Mouse (Mus musculus): Measurements from ENCODE around the gene Prr7. TPM values are rescaled to one million over a fixed set of nuclear protein-coding genes. Genes with fewer than 3 reads are reported as not detected.
A peak's percentile ranks its signal among the peaks of the same experiment; 100 is the strongest.
"Not testable (repeated sequence)": the region's sequence is repeated elsewhere in the genome, so short reads cannot be mapped to it uniquely, and the experiment has no call there.

Prr7 gene
- total RNA-seq (2021): 10 to 100 TPM; 75.6 to 79.2 TPM
- long read RNA-seq, partial matches to known transcripts: 0 of 2 reads
- long read RNA-seq, other reads (novel, unspliced or antisense): 0 of 2 reads

DNA sequence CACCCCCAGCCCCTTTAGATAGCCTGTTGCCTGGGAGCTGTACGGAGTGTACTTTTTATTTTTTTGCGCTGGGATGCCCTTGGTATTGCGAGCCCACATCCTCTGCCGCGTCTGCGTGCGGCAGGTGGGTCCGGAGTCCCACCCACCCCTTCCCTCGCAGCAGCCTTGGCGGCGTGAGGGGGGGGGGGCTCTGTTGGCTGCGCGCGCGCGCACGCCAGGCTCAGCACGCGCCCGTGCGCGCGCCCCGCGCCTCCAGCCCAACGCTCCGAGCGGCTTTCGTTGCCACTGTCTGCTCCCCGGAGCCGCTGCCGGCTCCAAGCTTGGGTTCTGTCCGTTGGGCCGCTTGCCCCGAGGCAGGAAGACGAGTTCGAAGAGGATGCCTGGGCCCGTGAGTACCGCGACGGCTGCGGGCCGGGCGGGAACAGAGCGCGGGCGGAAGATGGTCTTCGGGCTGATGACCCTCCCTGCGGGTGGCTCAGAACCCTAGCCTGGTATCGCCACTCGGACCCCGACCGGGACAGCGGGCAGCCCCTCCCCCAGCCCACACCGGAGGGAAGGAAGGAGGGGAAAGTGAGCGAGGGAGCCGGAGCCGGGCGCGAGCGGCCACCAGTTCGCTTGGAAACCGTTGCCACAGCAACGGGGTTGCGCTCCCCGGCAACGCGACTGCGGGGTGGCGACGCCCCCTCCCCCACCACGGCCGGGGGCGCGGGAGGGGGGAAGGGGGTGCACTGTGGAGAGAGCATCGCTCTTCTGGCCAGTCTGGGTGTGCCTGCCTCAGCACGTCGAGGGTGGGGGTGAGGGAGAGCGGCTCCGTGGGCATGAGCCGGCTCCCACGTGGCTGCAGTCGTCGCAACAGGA, at the start of gene Prr7:
Prr7 (plus strand) TSS at position 241 of the 858 bp plus-strand sequence.
- peak in 1 of 2 experiments; percentile 78 for DNase-seq (ENCODE audit: low spot score in 2 of 2)

DNA sequence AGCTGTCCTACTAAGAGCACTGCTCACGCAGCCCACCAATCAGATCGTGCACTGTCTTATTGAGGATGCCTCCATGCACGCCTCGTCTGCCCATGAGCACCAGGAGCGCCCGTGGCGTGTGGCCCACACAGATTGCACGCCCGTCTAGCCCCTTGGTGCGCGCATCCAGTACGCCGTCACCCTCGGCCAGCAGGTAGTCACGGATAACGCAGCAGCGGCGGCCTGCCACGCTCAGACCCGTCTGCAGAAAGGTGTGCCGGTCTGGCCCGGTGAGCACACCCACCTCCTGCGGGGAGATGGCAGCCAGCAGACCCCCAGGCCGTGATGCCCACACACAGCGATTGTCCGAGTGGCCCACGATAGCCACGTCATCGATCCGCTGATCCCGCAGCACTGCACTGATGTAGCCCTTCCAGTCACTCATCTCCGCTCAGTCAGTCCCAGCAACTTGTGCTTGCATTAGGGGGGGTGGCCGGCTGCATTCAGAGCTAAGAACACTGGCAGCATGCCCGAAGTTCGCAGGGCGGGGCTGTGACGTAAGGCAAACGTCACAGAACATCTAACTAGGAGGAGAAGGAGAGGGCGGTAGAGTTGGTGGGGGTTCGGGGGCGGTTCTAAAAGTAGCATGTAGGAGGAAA, 49.2 kb upstream of the Prr7 start, which contains the start of gene Pfn3:
Pfn3 (minus strand) TSS at position 490 of the 638 bp plus-strand sequence.
- peak; percentile 62 to 78 for DNase-seq (ENCODE audit: low spot score in 2 of 2)

DNA sequence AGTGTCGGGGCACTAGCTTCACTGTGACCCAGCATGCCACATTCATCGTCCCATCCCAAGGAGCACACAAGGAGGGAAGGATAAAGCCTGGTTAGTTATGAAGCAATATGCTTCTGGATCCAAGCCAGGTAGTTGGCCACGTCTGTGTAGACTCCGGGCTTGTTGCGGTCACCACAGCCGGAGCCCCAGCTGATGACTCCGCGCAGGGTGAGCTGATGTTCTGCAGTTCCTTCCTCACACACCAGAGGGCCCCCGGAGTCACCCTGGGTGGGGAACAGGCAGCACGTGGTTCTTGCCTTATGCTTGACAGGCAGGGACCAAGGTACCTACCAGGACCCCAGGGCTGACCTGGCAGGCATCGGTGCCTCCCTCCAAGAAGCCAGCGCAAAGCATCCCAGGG, 46.1 kb upstream of the Prr7 start:
- peak; percentile 53 to 87 for DNase-seq (ENCODE audit: low spot score in 2 of 2)

DNA sequence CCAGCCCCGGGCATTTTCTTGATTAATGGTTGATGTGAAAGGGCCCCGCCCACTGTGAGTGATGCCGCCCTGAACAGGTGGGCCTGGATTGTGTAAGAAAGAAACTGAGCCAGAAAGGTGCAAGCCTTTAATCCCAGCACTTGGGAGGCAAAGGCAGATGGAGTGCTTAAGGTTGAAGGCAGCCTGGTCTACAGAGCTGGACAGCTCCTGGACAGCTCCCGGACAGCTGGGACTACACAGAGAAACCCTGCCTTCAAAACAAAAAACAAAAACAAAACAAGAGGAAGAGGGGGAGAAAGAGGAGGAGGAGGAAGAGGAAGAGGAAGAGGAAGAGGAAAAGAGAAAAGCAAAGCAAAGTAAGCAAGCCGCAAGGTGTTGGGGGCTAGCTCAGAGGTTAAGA, 44.9 kb upstream of the Prr7 start:
- DNase-seq (ENCODE audit: low spot score in 2 of 2): no peak

DNA sequence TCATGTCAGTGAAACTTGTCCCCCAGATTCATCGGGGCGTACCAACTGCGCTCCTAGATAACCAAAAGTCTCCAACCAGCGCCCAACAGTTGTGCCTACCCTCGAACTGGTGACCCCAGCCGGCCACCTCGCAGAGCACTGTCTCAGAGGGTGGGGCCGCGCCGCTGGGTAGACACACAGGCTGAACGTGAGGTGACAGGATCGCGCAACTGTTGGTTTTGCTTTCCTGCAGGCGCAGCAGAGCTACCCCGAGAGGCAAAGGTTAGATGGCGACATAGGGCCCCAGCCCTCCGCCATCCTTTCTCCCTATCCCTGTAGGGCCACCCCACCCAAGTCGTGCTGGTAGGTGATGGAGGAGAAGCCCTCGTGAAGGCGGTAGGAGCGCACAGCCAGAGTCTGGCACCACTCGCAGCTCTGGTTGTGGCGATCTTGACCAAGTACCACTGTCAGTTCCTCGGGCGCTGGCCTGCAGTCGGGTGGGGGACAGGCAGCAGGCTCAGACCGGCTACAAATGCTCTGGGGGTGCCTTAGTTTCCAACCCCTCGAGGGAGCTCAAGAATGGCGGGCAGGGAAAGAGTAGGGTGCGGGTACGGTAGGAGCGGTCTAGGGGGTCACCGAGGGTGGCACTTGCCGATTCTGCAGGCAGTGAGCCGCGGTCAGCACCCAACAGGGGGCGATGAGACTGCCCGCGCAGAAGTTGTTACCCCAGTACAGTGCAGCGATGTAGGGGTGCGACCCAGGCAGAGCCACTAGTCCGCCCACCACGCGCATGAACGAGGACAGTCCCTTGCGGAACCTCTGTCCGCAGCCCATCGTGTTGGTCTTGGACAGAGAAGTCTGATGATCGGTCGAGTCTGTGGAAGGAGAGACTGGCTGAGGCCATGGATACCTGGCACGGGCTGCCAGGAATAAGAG, 43.8 kb upstream of the Prr7 start:
- DNase-seq (ENCODE audit: low spot score in 2 of 2): no peak

DNA sequence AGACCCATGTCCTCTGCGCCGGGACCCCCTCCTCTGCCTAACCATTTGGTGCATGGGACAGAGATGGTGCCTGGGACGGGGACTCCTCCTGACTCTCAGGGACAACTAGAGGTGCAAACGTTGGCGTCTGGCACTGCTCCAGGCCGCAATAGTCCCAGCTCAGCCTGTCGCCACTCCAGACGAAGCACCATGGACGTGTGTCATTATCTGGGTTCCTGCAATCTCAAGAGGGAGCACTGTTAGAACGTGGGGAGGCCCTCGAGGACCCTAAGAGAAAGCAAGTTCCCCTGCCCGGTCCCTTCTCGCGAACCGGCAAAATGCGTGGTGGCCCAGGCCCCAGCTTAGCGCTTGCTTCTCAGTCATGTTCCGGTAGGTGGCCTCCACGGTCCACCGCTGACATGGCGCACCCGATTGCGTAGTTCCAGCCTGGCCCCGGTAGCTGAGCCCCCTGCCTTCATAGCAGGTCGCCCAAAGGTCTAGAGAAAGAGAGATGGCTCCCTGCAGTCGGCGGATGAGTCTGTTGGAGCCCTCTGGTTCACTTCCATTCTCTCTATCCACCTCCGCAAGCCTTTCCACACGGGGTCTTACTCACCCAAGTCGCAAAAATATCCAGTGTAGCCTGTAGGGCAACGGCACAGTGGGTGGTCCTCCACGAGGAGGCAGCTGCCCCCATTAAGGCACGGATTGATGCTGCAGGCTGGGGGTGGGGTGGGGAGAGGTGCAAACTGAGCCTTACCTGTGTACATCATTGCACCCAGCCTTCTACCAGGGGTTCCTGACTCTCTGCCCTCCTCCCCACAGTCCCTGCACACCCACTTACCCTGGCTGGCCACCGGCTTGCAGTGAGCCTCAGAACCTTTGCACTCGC, 42.9 kb upstream of the Prr7 start:
- DNase-seq (ENCODE audit: low spot score in 2 of 2): peak; percentile 39 to 71

DNA sequence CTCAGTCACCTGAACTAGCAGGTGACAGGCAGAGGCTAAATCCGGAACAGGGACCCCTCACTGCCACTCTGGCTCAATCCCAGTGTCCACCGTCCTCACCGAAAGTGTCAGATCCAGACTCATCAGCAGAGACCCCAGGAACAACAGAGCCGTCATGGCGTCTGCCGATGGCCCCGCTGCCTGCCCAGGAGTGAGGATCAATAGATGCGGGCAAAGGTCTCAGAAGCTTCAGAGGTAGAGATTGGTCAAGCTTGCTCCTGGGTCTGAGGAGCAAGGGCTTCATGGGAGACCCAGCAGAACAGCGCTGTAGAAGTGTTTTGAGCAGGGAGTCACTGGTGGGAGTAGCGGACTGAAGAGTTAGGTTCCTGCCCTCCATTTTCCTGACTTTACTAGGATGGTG, 37.5 kb upstream of the Prr7 start, which contains the start of gene F12:
F12 (minus strand) TSS at position 181 of the 400 bp plus-strand sequence.
- DNase-seq (ENCODE audit: low spot score in 2 of 2): no peak

DNA sequence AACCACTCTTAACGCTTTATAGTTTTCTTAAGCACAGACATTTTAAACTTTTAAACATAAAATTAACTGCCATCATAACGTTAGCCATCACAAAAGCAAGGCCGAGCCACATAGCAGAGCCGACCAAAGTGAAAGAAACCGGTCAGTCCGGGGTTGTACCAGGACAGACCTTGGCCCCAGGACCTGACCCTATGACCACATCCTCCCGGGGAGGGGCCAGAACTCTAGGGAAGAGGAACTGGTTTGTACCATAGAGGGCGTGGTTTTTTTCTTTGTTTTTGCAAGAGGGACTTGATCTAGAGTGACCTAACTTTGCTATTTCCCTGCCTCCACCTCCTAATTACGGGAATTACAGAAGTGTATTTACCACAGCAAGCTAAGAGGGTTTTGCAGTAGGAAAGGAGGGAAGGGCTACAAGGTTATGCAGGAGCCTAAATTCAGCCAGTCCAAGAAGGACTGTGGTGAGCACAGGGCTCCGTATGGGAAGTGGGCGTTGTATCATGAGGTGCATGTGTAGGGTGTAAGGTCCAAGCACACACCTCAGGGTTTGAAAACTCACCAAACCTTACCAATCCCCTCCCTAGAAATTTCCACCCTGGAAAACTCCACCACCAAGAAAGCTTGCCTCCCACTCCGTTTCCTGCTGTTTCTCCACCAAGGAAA, 34.7 kb upstream of the Prr7 start:
- no peak for DNase-seq (ENCODE audit: low spot score in 2 of 2)

DNA sequence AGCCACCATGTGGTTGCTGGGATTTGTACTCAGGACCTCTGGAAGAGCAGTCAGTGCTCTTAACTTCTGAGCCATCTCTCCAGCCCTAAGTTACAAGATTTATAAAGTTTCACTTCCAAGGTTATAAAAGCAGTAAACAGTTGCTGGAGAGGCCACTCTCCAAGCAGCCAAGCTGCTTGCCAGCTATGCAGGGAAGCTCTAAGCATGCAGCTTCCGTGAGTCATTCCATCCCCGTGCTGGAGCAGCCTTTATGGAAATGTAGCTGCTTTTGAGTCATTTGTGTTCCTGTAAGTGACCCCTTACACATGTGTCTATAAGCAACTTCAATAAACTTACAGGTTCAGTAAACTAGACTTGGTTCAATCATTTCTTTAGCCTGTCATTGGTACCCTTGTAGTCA, 33.5 kb upstream of the Prr7 start:
- no peak for DNase-seq (ENCODE audit: low spot score in 2 of 2)

DNA sequence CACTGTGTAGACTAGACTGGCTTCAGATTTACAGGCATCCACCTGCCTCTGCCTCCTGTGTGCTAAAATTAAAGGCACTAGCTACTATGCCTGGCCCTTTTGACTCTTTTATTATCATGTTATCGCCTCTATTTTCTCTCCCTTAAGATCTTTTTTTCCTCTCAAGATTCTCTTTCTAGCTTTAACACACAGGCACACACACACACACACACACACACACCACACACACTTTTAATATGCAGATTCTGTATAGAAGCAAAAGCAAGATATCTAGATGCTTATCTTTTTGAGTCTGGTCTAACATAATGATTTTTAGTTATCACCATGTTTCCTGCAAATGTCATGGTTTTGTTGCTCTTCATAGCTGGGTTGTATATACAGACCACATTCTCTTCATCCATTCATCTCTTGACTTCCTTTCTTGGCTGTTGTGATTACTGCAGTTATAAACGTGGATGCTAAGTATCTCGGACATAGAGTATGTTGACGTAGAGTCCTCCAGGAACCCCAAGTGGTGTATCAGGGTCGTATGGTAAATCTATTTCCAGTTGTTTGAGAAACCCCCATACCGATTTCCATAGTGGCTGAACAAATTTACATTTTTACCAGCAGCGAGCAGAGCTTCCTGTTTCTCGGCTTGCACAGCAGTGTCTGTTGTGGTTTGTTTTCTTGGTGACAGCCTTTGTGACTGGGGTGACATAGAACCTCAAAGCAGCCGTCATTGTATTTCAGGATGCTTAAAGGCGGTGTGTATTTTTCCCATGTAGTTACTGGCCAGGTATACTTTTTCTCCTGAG, 32.0 kb upstream of the Prr7 start:
- DNase-seq (ENCODE audit: low spot score in 2 of 2): no peak

DNA sequence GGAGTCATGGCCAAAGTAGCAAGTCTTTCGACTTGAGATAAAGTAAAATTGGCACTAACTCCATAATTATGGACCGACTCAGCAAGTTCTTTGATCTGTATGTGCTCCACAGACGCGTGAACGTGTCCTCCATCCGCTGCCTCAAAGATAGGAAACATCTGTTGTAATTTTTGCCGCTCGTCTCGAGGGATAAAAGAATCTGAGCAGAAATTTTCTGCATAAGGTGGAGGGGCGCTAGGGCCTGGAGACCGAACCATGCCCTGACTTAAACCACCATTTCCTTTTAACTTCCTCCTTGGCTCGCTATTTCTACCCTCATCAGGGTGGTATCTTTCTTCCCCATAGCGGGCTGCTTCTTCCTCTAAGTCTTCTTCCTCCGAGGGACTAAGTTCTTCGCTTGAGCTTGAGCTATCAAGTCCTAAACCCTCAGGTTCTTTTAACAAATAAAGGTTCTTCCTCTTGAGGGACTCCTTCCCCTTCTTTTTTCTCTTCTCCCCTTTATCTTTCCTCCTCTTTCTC, 26.9 kb upstream of the Prr7 start:
- DNase-seq (ENCODE audit: low spot score in 2 of 2): not testable (repeated sequence)

DNA sequence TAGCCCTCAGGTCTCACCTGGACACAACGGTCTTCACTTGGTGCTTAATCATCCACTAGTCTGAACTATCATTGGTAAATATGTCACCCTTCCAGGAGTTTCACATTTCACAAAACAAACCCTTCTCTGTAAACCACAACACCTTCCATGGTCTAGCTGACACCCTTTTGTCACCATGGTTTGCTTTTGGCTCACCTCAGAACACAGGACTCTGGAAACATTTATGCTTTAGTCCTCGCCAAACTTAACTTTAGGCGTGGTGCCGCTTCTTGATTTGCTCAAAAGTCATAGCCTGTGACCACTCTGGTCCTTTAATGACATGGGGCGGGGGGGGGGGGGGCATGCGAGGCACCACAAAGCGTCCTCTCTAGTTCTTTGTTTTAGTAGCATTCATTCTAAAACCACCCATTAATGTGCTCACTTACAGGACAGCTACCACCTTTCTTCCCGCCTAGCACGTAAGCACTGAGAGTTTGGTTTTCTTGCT, 20.2 kb upstream of the Prr7 start:
- DNase-seq (ENCODE audit: low spot score in 2 of 2): no peak

DNA sequence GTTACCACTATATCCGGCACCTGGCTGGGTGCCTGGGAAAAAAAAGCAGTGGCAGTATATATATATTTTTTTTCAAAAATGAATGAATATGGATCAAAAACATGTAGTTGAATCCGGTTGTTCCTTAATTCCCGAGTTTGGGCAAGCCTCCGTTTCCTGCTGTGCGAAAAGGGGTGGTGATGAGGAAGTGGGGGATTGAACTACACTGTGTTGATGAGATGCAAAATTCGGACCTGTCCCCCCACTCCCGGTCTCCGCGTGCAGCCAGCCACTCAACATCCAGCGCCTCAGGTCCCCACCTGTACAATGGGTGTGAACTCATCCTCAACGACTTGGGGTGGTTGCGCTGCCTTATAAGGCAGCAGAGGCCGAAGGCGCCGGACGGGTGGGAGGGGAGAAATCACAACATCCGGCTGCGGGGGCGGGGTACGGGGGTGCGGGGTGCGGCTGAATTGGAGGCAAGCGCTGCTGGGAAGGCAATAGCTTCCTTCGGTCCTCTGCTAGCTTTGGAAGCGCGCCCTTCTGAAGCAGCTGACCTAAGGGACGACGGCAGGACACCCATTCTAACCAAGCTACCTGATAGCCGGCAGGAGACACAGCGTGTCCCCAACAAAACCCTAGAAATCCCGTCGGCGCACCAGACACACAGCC, 19.7 kb upstream of the Prr7 start:
- no peak for DNase-seq (ENCODE audit: low spot score in 2 of 2)

DNA sequence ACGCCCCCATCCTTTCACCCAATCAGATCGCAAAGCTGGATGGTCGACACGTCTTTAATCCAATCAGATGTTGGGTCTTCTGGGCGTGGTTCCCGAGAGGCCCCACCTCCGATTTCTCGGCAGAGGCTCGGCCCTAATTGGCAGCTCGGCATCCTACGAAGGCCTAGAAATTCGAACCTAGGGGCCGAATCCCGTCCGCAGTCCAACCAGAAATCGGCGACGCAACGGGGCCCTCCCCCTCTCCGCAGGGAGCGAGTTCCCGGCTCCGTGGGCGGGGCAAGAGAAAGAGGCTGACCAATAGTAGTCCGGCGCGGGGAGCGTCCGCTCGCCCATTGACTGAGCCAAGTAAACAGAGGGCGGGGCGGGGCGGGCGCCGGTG, 19.1 kb upstream of the Prr7 start, which contains the start of gene Grk6:
Grk6 (plus strand) TSS at position 136 of the 379 bp plus-strand sequence.
- peak; percentile 100 for DNase-seq (ENCODE audit: low spot score in 2 of 2)

DNA sequence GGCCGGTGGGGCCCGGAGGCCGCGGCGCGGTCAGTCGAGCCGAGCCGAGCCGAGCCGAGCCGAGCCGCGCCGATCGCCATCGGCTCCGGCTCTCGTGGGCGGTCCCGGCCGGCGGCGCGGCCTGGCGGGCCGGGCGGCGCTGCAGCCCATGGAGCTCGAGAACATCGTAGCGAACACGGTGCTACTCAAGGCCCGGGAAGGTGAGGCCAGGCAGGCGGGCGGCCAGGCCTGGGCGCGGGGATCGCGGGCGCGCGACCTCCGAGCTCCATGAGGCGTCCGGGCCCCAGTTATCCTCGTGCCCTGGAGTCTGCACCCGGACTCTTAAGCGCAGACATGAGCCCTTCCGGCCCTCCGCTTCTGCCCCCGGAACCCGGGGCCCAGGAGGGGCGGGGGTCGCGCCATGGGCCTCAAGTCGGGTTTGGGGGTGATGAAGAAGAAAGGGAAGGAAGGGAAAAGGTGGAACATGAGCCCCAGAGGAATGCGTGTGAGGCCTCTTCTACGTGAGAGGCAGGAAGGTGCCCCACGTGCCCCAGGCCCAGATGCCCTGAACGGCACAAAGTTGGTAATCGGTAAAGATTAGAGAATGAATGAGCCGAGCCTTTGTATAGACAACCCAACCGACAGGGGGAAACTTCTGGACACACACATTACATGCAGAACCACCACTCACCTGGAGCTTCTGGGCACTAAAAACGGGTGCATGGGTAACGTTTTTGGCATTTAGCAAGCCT, 18.5 kb upstream of the Prr7 start:
- DNase-seq (ENCODE audit: low spot score in 2 of 2): no peak

DNA sequence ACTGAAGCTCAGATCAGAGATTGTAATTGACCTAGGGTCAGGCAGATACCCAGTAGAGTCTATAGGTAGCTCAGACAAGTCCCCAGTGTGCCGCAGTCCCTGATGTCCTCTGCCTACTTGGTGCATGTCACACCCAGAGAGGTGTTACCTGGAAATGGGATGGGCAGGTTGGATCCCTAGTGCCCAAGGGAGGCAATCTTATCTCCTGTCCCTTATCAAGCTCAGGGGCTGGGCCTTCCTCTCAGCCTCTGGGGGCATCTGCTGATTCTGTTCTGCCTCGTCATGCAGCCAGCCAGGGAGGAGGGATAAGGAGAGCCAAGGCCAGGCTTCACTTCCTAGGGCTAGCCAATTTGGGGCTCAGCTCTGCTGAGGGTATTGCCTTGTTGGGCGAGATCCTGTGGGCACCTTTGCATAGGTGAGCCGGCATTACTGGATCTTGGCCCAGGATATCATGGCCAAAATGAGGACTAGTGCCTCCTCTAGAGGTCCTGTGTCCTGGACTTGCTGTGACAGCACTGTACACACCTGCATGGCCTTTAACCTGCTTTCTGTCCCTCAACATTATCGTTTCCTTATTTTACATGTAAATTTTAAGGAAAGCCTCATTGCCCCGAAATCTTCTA, 17.5 kb upstream of the Prr7 start:
- no peak for DNase-seq (ENCODE audit: low spot score in 2 of 2)

DNA sequence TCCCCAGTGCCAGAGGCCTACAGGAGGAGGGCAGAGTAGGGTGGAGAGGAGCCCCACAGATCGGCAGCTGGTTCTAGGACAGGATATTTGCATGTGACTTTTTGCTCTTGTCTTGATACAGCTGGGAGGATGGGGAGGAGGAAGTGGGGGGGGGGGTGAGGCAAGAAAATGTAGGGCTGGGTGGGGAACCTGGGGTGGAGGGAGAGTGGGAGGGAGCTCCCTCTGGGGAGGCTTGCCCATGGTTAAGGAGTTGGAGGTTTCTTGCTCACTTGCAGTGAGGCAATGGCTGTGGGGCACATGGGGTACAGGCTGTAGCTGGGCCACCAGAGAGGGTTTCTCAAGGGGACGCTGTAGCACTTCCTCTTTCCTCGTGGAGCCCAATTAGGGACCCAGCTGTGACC, 16.5 kb upstream of the Prr7 start:
- DNase-seq (ENCODE audit: low spot score in 2 of 2): no peak
